Mouse (Mus musculus) intestine, postnatal 0 days (tissue): ENCODE data around the gene Shtn1. TPM values are rescaled to one million over a fixed set of nuclear protein-coding genes. Genes with fewer than 3 reads are reported as not detected.

Experiments
- ATAC-seq: fragments of 200-750 bp; cut with Nextera tagmentation; 2 replicates; pipeline ENCODE4 v1.8.0; 2017; ENCODE audit warnings: mild to moderate bottlenecking, moderate TSS enrichment, moderate library complexity
- H3K27ac ChIP-seq: fragments of 300-500 bp; sonication (generic); 2 replicates; pipeline ENCODE4 v1.5.1; 2014; ENCODE audit warnings: mild to moderate bottlenecking, low read depth, low read length, moderate library complexity
- H3K27me3 ChIP-seq: fragments of 300-500 bp; sonication (generic); replicated peaks from 2 replicates; pipeline ENCODE4 v1.6.1; 2014; ENCODE audit warnings: low read length, mixed read lengths; ENCODE audit not compliant: control insufficient read depth, insufficient read depth
- H3K36me3 ChIP-seq: fragments of 300-500 bp; sonication (generic); 2 replicates; pipeline ENCODE4 v1.6.1; 2014; ENCODE audit warnings: mild to moderate bottlenecking, moderate library complexity; ENCODE audit not compliant: control insufficient read depth, insufficient read depth
- H3K4me1 ChIP-seq: fragments of 300-500 bp; sonication (generic); replicated peaks from 2 replicates; pipeline ENCODE4 v1.6.1; 2014; ENCODE audit warnings: antibody characterized with exemption, low read length, mixed read lengths; ENCODE audit not compliant: control insufficient read depth, insufficient read depth
- H3K4me2 ChIP-seq: fragments of 300-500 bp; sonication (generic); replicated peaks from 2 replicates; pipeline ENCODE4 v1.6.1; 2014; ENCODE audit warnings: low read depth, mild to moderate bottlenecking, moderate library complexity
- H3K4me3 ChIP-seq: fragments of 300-500 bp; sonication (generic); 2 replicates; pipeline ENCODE4 v1.5.1; 2014; ENCODE audit warnings: low read depth, low read length
- H3K9ac ChIP-seq: fragments of 300-500 bp; sonication (generic); 2 replicates; pipeline ENCODE4 v1.6.1; 2014; ENCODE audit warnings: mild to moderate bottlenecking, low read depth, low read length
- H3K9me3 ChIP-seq: fragments of 300-500 bp; sonication (generic); 2 replicates; pipeline ENCODE4 v1.6.1; 2016; ENCODE audit warnings: mixed run types; ENCODE audit not compliant: control insufficient read depth
- CTCF ChIP-seq: sonication (generic); IDR thresholded peaks from 2 replicates; pipeline ENCODE4 v1.5.1; 2016; ENCODE audit warnings: low read depth, mild to moderate bottlenecking, control low read depth, antibody characterized with exemption, moderate library complexity
- WGBS: fragments of 180-500 bp; shearing (Covaris S2); extraction: QIAGEN DNeasy Blood & Tissue Kit; methylation state at CpG from one replicate; pipeline ENCODE4 v1.1.7; 2014; 5-methylcytosine and 5-hydroxymethylcytosine counted together
- polyA plus RNA-seq: library from polyadenylated mRNA; unstranded; fragments of >200 nt; fragmentation: Nextera tagmentation; extraction: Ambion mirVana; gene quantifications from 2 replicates; pipeline ENCODE4 v1.2.1, GENCODE M21; 2015

Gene Shtn1
- polyA plus RNA-seq, 1 experiment from 2014 or later = 11.0 TPM

GRCm38 (mm10) chr19:59029011-59029410, 46.9 kb downstream of the Shtn1 start:
- 78% methylated on average over 9 of the region's 9 CpGs for WGBS
- Histone ChIP-seq H3K36me3 (peaks cover 6% of the 10 kb centered on the region; the same call in 1 of the 2 replicates), H3K4me3 (no peak overlapping the region), H3K9ac (no peak overlapping the region), H3K27me3 (no peaks in the 10 kb centered on the region), H3K4me1 (no peaks in the 10 kb centered on the region), H3K4me2 (no peak overlapping the region), H3K27ac (no peak overlapping the region), H3K9me3 (no peaks in the 10 kb centered on the region)
- ATAC-seq = no peak
- no peak for TF ChIP-seq CTCF

DNA sequence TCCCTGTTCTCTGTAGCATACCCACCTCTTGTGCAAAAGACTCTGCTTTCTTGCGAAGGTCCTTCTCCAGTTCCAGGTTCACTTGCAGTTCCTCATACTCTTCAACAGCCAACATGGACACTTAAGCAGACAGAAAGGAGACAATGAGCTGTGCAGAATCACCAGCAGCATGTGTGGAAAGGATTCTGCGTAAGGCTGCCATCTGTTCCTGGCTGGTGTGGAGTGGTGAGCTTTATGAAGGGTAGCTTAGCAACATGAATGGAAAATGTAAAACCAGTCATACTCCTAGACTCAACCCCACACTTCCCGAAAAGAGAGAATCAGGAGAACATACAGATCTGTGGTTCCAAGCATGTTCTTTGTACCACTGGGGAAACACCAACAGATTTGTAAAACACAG, 47.8 kb downstream of the Shtn1 start:
- H3K4me2 ChIP-seq = no peak overlapping the region
- H3K4me1 ChIP-seq = no peaks in the 10 kb centered on the region
- no peak for ATAC-seq
- no peaks in the 10 kb centered on the region for H3K27me3 ChIP-seq
- peaks cover 6% of the 10 kb centered on the region; the same call in 1 of the 2 replicates for H3K36me3 ChIP-seq
- WGBS = 97% methylated on average over 3 of the region's 3 CpGs
- H3K9ac ChIP-seq = no peak overlapping the region
- H3K27ac ChIP-seq = no peak overlapping the region
- TF ChIP-seq CTCF = no peak
- H3K9me3 ChIP-seq = no peaks in the 10 kb centered on the region
- H3K4me3 ChIP-seq = no peak overlapping the region

- peaks cover 22% of the 10 kb centered on the region; the same call in 1 of the 2 replicates for H3K36me3 ChIP-seq
- no peaks in the 10 kb centered on the region for H3K27me3 ChIP-seq
- no peak overlapping the region for H3K4me2 ChIP-seq
- 87% methylated on average over 3 of the region's 3 CpGs for WGBS
- no peak overlapping the region for H3K9ac ChIP-seq
- no peaks in the 10 kb centered on the region for H3K4me1 ChIP-seq
- H3K4me3 ChIP-seq = no peak overlapping the region
- no peak for ATAC-seq
- H3K9me3 ChIP-seq = no peaks in the 10 kb centered on the region
- H3K27ac ChIP-seq = no peak overlapping the region
- no peak for TF ChIP-seq CTCF
These were observed 52.0 kb downstream of the Shtn1 start for GRCm38 (mm10) chr19:59023876-59024275.

DNA sequence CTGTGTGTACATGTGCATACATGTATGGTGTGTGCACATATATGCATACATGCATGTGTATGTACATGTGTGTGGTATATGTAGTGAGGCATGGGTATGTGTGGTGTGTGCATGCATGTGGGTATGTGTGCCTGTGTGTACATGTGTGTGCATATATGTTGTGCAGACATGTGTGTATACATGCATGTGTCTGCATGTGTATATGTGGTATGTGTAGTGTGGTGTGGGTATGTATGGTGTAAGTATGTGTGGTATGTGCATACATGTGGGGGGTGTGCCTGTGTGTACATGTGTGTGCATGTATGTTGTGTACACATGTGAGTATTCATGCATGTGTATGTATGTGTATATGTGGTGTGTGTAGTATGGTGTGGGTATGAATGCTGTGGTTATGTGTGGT, 54.3 kb downstream of the Shtn1 start:
- H3K27ac ChIP-seq = no peak overlapping the region
- H3K4me2 ChIP-seq = no peak overlapping the region
- peaks cover 16% of the 10 kb centered on the region; the same call in 1 of the 2 replicates for H3K36me3 ChIP-seq
- no peaks in the 10 kb centered on the region for H3K9me3 ChIP-seq
- no peaks in the 10 kb centered on the region for H3K4me1 ChIP-seq
- H3K27me3 ChIP-seq = no peaks in the 10 kb centered on the region
- no peak overlapping the region for H3K4me3 ChIP-seq
- TF ChIP-seq CTCF = no peak
- no peak overlapping the region for H3K9ac ChIP-seq
- no peak for ATAC-seq

DNA sequence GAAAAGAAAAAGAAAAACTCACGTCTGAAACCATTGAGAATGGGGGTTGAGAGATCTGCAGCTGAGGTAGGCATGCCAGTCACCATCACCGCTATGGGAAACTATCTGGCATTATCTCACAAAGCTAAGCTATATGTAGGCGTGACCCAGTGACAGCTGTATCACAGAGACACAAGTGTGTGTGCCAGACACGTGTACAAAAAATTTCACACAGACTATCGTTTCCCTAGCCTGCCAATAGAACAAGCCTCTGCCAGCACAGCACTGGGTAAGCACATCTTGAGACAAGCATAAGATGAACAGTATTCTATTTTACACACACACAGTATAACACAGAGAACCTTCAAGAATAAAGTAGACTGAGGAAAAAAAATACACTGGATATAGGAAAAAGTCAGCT, 65.1 kb downstream of the Shtn1 start:
- Histone ChIP-seq H3K36me3 (no peaks in the 10 kb centered on the region; the same call in 1 of the 2 replicates), H3K4me1 (no peaks in the 10 kb centered on the region), H3K4me2 (no peak overlapping the region), H3K9ac (no peak overlapping the region), H3K27ac (no peak overlapping the region), H3K9me3 (no peaks in the 10 kb centered on the region), H3K4me3 (no peak overlapping the region), H3K27me3 (no peaks in the 10 kb centered on the region)
- no peak for TF ChIP-seq CTCF
- no peak for ATAC-seq
- WGBS = 76% methylated on average over 5 of the region's 5 CpGs

- 87% methylated on average over 15 of the region's 15 CpGs for WGBS
- H3K36me3 ChIP-seq = peaks cover 15% of the 10 kb centered on the region; the same call in 1 of the 2 replicates
- H3K4me2 ChIP-seq = no peak overlapping the region
- H3K9ac ChIP-seq = no peak overlapping the region
- no peak overlapping the region for H3K27ac ChIP-seq
- no peak for ATAC-seq
- TF ChIP-seq CTCF = no peak
- no peaks in the 10 kb centered on the region for H3K9me3 ChIP-seq
- no peak overlapping the region for H3K4me3 ChIP-seq
- no peaks in the 10 kb centered on the region for H3K27me3 ChIP-seq
- no peaks in the 10 kb centered on the region for H3K4me1 ChIP-seq
These were observed 69.1 kb downstream of the Shtn1 start for GRCm38 (mm10) chr19:59006577-59007340.
